Mouse (Mus musculus) olfactory bulb, adult 2 months (tissue): ENCODE results near the gene Htr2b. TPM values are rescaled to one million over a fixed set of nuclear protein-coding genes. Genes with fewer than 3 reads are reported as not detected.

Experiments used
- H3K27ac ChIP-seq: fragments of 200-500 bp; 2 replicates; pipeline ENCODE4 v1.5.1; 2012; ENCODE audit warnings: low read depth, low read length; ENCODE audit not compliant: insufficient read depth
- H3K4me1 ChIP-seq: fragments of 200-500 bp; 2 replicates; pipeline ENCODE4 v1.6.1; 2012; ENCODE audit warnings: low read length; ENCODE audit not compliant: control insufficient read depth, insufficient read depth
- H3K4me3 ChIP-seq: fragments of 200-500 bp; 2 replicates; pipeline ENCODE4 v1.5.1; 2012; ENCODE audit warnings: mild to moderate bottlenecking, low read depth, low read length, moderate library complexity; ENCODE audit not compliant: insufficient read depth
- CTCF ChIP-seq: fragments of 200-500 bp; IDR thresholded peaks from 2 replicates; pipeline ENCODE4 v1.5.1; 2012; ENCODE audit warnings: low read depth, mild to moderate bottlenecking, low read length, moderate library complexity; ENCODE audit not compliant: insufficient read depth
- POLR2A ChIP-seq: fragments of 200-500 bp; IDR thresholded peaks from 2 replicates; pipeline ENCODE4 v1.6.1; 2012; ENCODE audit warnings: mild to moderate bottlenecking, low read depth, low read length, moderate library complexity; ENCODE audit not compliant: insufficient read depth
- WGBS: fragments of 180-500 bp; shearing (Covaris S2); methylation state at CpG from one replicate; pipeline ENCODE4 v1.1.7; 2018; 5-methylcytosine and 5-hydroxymethylcytosine counted together
- polyA plus RNA-seq: library from polyadenylated mRNA; stranded (reverse); fragments of >200 nt; gene quantifications from 2 replicates; pipeline ENCODE4 v1.2.4, GENCODE M21; 2012; ENCODE audit warnings: low replicate concordance; ENCODE audit not compliant: missing spikeins, insufficient read depth, insufficient read length

Htr2b gene
- polyA plus RNA-seq, 1 experiment = not detected

DNA sequence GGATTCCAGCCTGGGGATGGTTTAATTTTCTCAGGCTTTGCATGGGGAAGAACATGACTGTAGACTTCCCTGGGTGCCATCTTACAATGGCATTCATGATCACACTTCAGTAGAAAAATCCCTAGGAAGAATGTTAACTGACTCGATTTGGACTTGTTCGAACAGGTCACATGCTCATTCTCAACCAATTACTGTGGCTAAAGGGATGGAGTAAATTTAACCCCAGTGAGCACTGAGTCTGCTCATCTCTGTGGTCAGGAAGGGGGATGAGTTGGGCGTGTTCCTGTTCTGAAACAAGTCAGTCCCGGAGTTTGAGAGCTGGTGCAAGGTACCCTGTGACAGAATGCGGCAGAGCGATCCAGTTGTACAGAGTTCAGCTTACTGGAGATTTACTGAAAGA lies 39.2 kb upstream of the Htr2b start:
- WGBS = 82% methylated on average over 6 of the region's 6 CpGs
- TF ChIP-seq POLR2A (no peak), CTCF (no peak)
- H3K4me1 ChIP-seq = peaks cover 8% of the 10 kb centered on the region; the same call in 1 of the 2 replicates

DNA sequence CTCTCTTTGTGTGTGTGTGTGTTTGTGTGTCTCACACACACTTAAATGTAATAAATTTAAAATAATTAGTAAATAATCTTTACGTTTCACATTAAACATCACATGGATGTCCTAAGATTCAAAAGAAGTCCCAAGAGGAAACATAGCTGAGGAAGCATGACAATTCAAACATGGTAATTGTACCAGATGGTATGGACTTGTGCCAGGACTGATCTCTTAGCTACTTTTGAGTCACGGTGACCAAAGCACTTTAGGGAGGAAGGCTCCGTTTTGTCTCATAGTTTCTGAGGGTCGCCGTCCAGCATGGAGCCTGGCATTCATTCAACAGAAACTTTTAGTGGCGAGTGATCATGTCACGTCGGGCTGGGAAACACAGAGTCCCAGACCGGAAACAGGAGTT lies 36.4 kb upstream of the Htr2b start:
- H3K27ac ChIP-seq = no peak overlapping the region
- no peaks in the 10 kb centered on the region for H3K4me1 ChIP-seq
- no peak for TF ChIP-seq POLR2A
- no peak for TF ChIP-seq CTCF
- no peak overlapping the region for H3K4me3 ChIP-seq
- 74% methylated on average over 9 of the region's 9 CpGs for WGBS

More for the DNA sequence above, 39.2 kb upstream of the Htr2b start:
- no peak overlapping the region for H3K27ac ChIP-seq
- no peak overlapping the region for H3K4me3 ChIP-seq

DNA sequence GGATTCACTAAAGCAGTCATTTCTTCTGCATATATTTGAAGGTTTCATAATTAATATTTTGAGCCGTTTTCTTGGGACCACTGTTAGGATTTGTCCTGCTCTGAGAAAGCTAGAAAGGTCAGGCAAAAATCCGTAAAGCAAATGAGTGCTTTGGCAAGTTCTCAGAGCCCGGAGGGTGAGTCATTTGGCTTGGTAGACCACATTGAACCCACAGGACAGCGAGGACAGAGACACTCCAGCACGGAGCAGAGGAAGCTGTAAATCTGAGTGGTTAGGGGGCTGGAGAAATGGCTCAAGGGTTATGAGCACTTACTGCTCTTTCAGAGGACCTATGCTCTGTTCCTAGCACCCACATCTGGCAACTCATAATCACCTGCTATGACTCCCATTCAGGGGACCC lies 35.8 kb upstream of the Htr2b start:
- TF ChIP-seq CTCF (no peak), POLR2A (no peak)
- 66% methylated on average over 5 of the region's 5 CpGs for WGBS
- H3K4me1 ChIP-seq = no peaks in the 10 kb centered on the region
- H3K27ac ChIP-seq = no peak overlapping the region
- no peak overlapping the region for H3K4me3 ChIP-seq

DNA sequence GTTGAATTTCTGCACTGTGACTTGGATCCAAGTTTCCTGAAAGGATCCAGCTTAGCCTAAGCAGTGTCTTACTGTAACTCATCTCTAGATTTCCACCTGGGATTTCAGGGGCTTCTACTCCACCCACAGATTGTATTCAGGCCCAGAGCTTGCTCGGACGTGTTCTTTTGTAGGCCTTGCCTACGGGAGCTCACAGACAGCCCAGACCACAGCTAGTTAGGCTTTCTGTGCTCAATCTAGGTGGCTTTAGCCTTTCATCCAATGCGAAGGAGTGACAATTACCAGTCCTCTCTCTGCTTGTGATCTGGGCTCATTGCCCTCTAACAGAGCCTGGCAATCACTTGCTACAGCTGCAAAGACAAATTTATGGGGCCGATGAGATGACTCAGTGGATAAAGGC lies 34.5 kb upstream of the Htr2b start:
- TF ChIP-seq CTCF (no peak), POLR2A (no peak)
- 67% methylated on average over 5 of the region's 5 CpGs for WGBS
- Histone ChIP-seq H3K4me3 (no peak overlapping the region), H3K4me1 (no peaks in the 10 kb centered on the region), H3K27ac (no peak overlapping the region)

DNA sequence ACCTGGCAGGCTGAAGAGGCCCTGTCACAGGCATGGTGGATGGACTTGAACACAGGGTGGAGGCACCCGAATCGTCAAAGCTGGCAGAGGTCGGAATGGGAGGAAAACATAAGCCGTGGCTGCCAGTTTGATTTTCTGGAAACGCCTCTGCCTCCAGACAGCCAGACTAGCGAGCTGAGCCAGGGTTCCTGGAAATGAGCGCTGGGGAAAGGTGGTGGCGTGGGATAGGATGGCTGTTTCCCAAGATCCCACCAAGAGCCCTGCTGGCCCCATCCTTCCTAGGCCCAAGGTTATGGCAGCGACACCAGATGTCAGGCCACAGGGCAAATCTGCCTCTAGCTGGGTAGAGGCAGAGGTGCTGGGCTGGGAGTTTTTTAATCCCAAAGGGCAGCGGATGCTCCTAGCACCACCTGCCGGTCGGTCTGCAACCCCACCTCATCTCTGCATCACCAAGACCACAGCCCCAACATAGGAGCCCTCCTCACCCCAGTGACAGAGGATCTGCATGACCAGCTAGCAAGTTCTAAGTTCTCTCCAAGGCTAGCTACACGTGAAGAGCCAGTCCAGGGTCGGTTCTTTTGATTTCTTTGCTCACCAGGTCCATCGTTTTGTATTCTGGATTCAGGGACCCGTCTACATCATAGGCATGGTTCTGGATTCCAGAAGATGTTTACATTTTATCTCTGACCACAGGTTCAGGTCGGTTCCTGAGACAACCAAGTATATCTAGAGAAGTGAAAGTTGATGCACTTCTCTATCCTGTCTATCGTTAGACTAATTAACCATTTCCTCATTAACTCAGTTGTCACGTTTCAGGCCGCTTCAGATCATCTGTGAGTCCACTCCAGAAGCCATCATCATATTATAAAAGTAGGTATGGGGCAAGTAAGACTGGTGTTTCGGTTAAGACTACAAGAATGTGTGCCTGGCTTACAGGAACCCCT lies 32.5 kb upstream of the Htr2b start:
- no peak overlapping the region for H3K4me3 ChIP-seq
- 75% methylated on average over 21 of the region's 21 CpGs for WGBS
- H3K4me1 ChIP-seq = no peaks in the 10 kb centered on the region
- H3K27ac ChIP-seq = no peak overlapping the region
- TF ChIP-seq POLR2A (no peak), CTCF (no peak)

DNA sequence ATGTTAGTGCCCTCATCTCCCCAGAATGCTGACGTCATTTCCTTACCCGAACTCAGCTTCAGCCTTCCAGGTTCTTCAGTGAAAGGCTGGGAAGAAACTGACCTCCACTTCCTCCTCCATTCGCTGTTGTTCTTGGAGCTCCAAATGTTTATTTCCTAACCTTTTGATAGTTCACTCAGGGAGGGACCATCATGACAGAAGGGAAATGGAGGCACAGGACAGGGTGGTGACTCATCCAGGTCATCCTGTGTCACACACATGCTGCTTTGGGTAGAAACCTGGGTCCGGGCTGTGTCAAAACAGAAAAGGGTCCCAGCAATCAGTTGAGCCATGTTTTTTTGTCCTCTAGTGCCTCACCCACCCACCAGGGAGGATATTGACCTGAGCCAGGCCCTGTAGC lies 31.4 kb upstream of the Htr2b start:
- no peak overlapping the region for H3K4me3 ChIP-seq
- WGBS = 89% methylated on average over 4 of the region's 4 CpGs
- no peaks in the 10 kb centered on the region for H3K4me1 ChIP-seq
- TF ChIP-seq POLR2A (no peak), CTCF (no peak)
- H3K27ac ChIP-seq = no peak overlapping the region

DNA sequence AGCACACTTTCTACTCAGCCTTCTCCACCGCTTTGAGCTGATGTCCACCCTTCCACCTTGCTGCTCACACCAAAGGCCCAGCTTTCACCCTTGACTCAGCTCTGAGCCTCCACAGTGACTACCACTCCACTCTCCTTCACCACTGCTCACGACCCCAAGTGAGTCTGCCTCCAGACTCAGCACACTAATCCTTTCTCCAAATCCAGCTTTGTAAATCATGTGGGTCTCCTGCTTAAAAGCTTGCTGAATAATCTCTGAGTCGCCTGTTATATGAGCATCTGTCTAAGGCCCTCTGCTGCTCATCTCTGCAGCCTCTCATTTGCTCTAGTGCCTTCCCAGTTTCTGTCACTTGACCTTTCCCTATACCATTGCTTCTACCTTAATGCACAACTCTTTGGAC lies 29.3 kb upstream of the Htr2b start:
- Histone ChIP-seq H3K27ac (no peak overlapping the region), H3K4me1 (no peaks in the 10 kb centered on the region), H3K4me3 (no peak overlapping the region)
- TF ChIP-seq CTCF (no peak), POLR2A (no peak)
- WGBS = 92% methylated on average over 3 of the region's 3 CpGs

DNA sequence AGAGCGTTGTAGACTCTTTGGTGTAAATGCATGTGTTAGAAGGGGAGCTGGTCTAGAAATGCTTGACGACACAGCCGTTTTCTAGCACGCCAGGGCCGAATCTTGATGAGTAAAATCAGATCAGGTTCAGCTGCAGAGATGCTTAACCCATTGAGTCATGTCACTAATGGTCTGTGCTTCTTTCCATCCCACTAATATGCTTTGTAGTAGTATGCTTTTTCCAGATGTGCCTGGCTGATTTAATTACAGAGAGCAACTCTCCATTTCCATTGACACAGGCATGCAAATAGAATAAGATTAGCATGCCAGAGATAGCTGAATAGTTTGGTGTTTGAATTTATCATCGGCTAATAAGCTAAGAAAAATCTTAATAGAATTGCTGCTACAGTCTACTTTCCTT lies 23.5 kb upstream of the Htr2b start:
- WGBS = 64% methylated on average over 6 of the region's 6 CpGs
- TF ChIP-seq CTCF (no peak), POLR2A (no peak)
- H3K4me1 ChIP-seq = no peaks in the 10 kb centered on the region
- H3K4me3 ChIP-seq = no peak overlapping the region
- H3K27ac ChIP-seq = no peak overlapping the region

DNA sequence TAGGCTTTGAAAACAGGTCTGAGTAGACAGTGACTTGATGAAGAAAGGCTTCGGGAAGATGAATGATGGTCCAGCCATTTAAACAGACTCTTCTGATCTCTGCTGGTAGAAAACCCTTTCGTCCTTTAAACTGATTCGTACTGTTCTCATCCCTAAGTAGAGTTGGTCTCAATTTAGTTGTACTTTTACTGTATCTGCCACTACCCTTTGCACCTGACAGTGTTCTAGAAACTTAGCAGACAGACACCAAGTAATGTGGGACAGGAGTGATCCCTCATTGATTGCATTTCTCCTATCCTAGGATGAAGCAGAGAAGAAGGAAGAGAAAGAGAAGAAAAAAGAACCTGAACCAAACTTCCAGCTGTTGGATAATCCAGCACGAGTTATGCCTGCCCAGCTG lies 21.6 kb upstream of the Htr2b start, which contains the start of gene Gm21972:
Gene Gm21972 (plus strand): TSS at position 301 of the 400 bp plus-strand sequence.
- Histone ChIP-seq H3K4me3 (no peak within 1 kb of the TSS), H3K4me1 (no peaks in the 10 kb centered on the region), H3K27ac (no peak within 1 kb of the TSS)
- TF ChIP-seq CTCF = no peak
- no peak for TF ChIP-seq POLR2A
- 98% methylated on average over 4 of the region's 4 CpGs for WGBS

DNA sequence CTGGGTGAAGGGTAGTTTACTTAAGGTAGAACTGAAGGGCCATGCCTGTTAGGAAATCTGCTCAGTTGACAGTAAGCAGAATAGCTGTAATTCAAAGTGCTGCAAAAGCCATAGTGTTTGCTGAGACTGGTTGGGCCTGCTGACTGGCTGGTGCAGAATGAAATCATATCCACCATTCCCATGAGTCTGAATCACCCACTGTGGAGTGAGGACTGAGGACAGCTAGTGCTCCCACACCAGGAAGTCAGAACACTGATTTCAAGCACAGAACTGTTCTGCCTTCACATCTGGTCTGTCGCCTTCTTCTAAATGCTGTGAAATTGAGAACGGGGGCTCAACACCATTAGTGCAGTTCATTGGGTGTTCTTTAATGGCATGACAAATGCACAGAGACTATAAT lies 14.3 kb upstream of the Htr2b start:
- no peak overlapping the region for H3K27ac ChIP-seq
- WGBS = 73% methylated on average over 2 of the region's 2 CpGs
- H3K4me1 ChIP-seq = no peaks in the 10 kb centered on the region
- no peak overlapping the region for H3K4me3 ChIP-seq
- TF ChIP-seq CTCF = no peak
- TF ChIP-seq POLR2A = no peak
